Mouse (Mus musculus) E14TG2a.4 (cell line): ENCODE results near the gene Nos1ap.

Source experiments
- CTCF ChIP-seq: conservative IDR thresholded peaks from 2 replicates; pipeline ENCODE4 v1.5.1; 2014; ENCODE audit warnings: low read length
- NANOG ChIP-seq: IDR thresholded peaks from 2 replicates; pipeline ENCODE4 v1.6.1; 2014; ENCODE audit warnings: borderline replicate concordance, low read length, mixed read lengths

DNA sequence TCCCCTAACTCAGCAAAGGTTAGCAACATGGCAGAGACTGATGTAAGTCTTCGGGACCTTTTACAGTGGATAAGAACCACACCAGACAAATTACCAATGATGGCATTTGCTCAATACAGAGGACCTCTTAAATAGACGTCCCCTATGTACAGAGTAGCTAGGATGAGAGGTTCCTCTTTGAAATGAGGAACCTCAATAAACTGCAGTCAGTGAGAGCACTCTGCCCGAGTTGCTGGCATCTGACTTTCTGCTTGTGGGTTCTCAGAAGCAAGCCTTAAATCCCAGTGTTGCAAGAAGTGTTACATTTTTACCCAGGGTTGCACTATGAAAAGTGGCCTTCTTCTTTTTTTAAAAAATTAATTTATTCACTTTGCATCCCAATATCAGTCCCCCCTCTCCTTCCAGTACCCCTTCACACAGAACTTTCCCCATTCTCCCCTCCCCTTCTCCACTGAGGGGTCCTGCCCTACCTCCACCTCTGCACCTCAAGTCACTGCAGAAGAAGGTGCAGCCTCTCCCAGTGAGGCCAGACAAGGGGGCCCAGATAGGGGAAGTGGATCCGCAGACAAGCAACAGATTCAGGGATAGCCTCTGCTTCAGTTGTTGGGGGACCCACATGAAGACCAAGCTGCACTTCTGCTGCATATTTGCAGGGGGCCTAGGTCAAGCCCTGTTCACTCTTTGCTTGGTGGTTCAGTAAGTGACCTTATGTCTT, 307.1 kb downstream of the Nos1ap start:
- TF ChIP-seq CTCF, result no peak
- no peak for TF ChIP-seq NANOG
